Mouse (Mus musculus) Patski (cell line): ENCODE measurements around the gene Man2b2. TPM values are rescaled to one million over a fixed set of nuclear protein-coding genes. Genes with fewer than 3 reads are reported as not detected.
"Not testable (repeated sequence)": the region's sequence is repeated elsewhere in the genome, so short reads cannot be mapped to it uniquely, and the experiment has no call there.

Source experiments
- ATAC-seq: fragments of 100-300 bp; one replicate; pipeline ENCODE4 v1.8.0; 2021
- CTCF ChIA-PET: fragments of 350-600 bp; sonication (Branson Sonifier 250); formaldehyde crosslinking; loops from one replicate; lab custom pipeline; 2022; ENCODE audit warnings: inconsistent platforms; lab: Charles Lee
- POLR2A ChIA-PET: fragments of 350-600 bp; sonication (Branson Sonifier 250); formaldehyde crosslinking; loops from one replicate; lab custom pipeline; 2022; ENCODE audit warnings: antibody characterized with exemption, inconsistent platforms; lab: Charles Lee
- DNase-seq: peaks from one replicate; pipeline ENCODE4 v3.0.0-alpha.2; 2011; ENCODE audit warnings: low read depth, low spot score
- H3K27me3 ChIP-seq: fragments of 371-371 bp; one replicate; pipeline ENCODE4 v1.5.1; 2021
- CTCF ChIP-seq: fragments of 100-300 bp; IDR thresholded peaks from one replicate; pipeline ENCODE4 v1.5.1; 2021
- in situ Hi-C: fragments of 300-500 bp; cut with MboI; formaldehyde crosslinking; loops from 3 replicates; pipeline ENCODE4 v1.11.1; 2018; ENCODE audit warnings: low pct_unique_long_range_greater_than_20kb, mixed read lengths
- polyA plus RNA-seq: library from polyadenylated mRNA; unstranded; gene quantifications from one replicate; pipeline ENCODE4 v1.2.3, GENCODE M21; 2021

Man2b2 gene
- polyA plus RNA-seq, 1 experiment from 2014 or later = 46.9 TPM

- in situ Hi-C loops = no loop called here
- DNase-seq = no peak
- no peaks in the 10 kb centered on the region for H3K27me3 ChIP-seq
- CTCF ChIA-PET = interaction anchor here (2.6 kb wide), 1 partner anchor 11 kb away, joined by 9 read pairs; no protein-coding TSS in a partner anchor
- ATAC-seq = no peak
- TF ChIP-seq CTCF = no peak
- POLR2A ChIA-PET = no interaction called here
Observed at GRCm38 (mm10) chr5:36809123-36809522, 21.3 kb downstream of the Man2b2 start.

- H3K27me3 ChIP-seq = no peaks in the 10 kb centered on the region
- ATAC-seq (no peak), DNase-seq (no peak)
- no peak for TF ChIP-seq CTCF
- in situ Hi-C loops = no loop called here
- ChIA-PET CTCF (interaction anchor here (2.6 kb wide), 1 partner anchor 13 kb away, joined by 9 read pairs; no protein-coding TSS in a partner anchor), POLR2A (no interaction called here)
Observed at GRCm38 (mm10) chr5:36807106-36807505, 23.3 kb downstream of the Man2b2 start.

GRCm38 (mm10) chr5:36797291-36797690 lies 33.2 kb downstream of the Man2b2 start:
- H3K27me3 ChIP-seq = no peaks in the 10 kb centered on the region
- DNase-seq (no peak), ATAC-seq (no peak)
- in situ Hi-C loops = no loop called here
- POLR2A ChIA-PET = interaction anchor here (1.2 kb wide), 1 partner anchor 28 kb away, joined by 4 read pairs; no protein-coding TSS in a partner anchor
- no peak for TF ChIP-seq CTCF
- CTCF ChIA-PET = no interaction called here

GRCm38 (mm10) chr5:36796296-36797014 lies 34.0 kb downstream of the Man2b2 start, which contains the start of gene Mrfap1:
Gene Mrfap1, minus strand, starts transcription at chr5:36796772.
- in situ Hi-C loops, H3K27me3 ChIP-seq, CTCF ChIA-PET: not testable (repeated sequence)
- DNase-seq (peak; percentile 65), ATAC-seq (peak; percentile 72)
- POLR2A ChIA-PET = interaction anchor here (1.2 kb wide), 1 partner anchor 29 kb away, joined by 4 read pairs; no protein-coding TSS in a partner anchor

GRCm38 (mm10) chr5:36795647-36796295 lies 34.7 kb downstream of the Man2b2 start:
- POLR2A ChIA-PET = interaction anchor here (0.7 kb wide), 1 partner anchor 35 kb away, joined by 4 read pairs; no protein-coding TSS in a partner anchor
- in situ Hi-C loops, CTCF ChIA-PET, H3K27me3 ChIP-seq: not testable (repeated sequence)
- peak; percentile 42 for DNase-seq
- ATAC-seq = peak; percentile 49

- H3K27me3 ChIP-seq = no peaks in the 10 kb centered on the region
- ChIA-PET POLR2A (no interaction called here), CTCF (no interaction called here)
- in situ Hi-C loops = no loop called here
- TF ChIP-seq CTCF = no peak
- DNase-seq (no peak), ATAC-seq (no peak)
Observed at GRCm38 (mm10) chr5:36791861-36792260, 38.6 kb downstream of the Man2b2 start.

GRCm38 (mm10) chr5:36786052-36786451 lies 44.4 kb downstream of the Man2b2 start:
- POLR2A ChIA-PET = no interaction called here
- in situ Hi-C loops = loop anchor here (5.0 kb wide), 1 partner anchor 34 kb away; no protein-coding TSS in a partner anchor
- no peak for TF ChIP-seq CTCF
- DNase-seq (no peak), ATAC-seq (no peak)
- H3K27me3 ChIP-seq = no peaks in the 10 kb centered on the region
- CTCF ChIA-PET = no interaction called here

GRCm38 (mm10) chr5:36779512-36779911 lies 50.9 kb downstream of the Man2b2 start:
- in situ Hi-C loops = no loop called here

GRCm38 (mm10) chr5:36778901-36779300 lies 51.6 kb downstream of the Man2b2 start:
- no peak for ATAC-seq
- no peak for DNase-seq
- no peak for TF ChIP-seq CTCF
- ChIA-PET CTCF (no interaction called here), POLR2A (interaction anchor here (0.6 kb wide), 1 partner anchor 403 kb away, joined by 3 read pairs; no protein-coding TSS in a partner anchor)
- no peaks in the 10 kb centered on the region for H3K27me3 ChIP-seq
- in situ Hi-C loops = no loop called here

More at GRCm38 (mm10) chr5:36779512-36779911, 50.9 kb downstream of the Man2b2 start:
- no peak for ATAC-seq
- TF ChIP-seq CTCF = no peak
- POLR2A ChIA-PET = interaction anchor here (0.6 kb wide), 1 partner anchor 404 kb away, joined by 3 read pairs; no protein-coding TSS in a partner anchor
- CTCF ChIA-PET = no interaction called here
- no peaks in the 10 kb centered on the region for H3K27me3 ChIP-seq
- no peak for DNase-seq

- no peaks in the 10 kb centered on the region for H3K27me3 ChIP-seq
- no peak for ATAC-seq
- DNase-seq = no peak
- ChIA-PET POLR2A (interaction anchor here (0.6 kb wide), 1 partner anchor 185 kb away, joined by 4 read pairs; no protein-coding TSS in a partner anchor), CTCF (no interaction called here)
- TF ChIP-seq CTCF = no peak
- in situ Hi-C loops = no loop called here
Observed at GRCm38 (mm10) chr5:36777186-36777585, 53.3 kb downstream of the Man2b2 start.
